Mouse (Mus musculus) midbrain, embryonic 11.5 days (tissue): ENCODE measurements around the gene Tmem86a. TPM values are rescaled to one million over a fixed set of nuclear protein-coding genes. Genes with fewer than 3 reads are reported as not detected.

Experiments used
- ATAC-seq: fragments of 200-750 bp; cut with Nextera tagmentation; 2 replicates; pipeline ENCODE4 v1.8.0; 2017; ENCODE audit warnings: moderate TSS enrichment, moderate library complexity; ENCODE audit not compliant: low FRiP score
- DNase-seq: peaks from one replicate; pipeline ENCODE4 v3.0.0; 2015; ENCODE audit warnings: low spot score; ENCODE audit errors: missing footprints
- H3K27ac ChIP-seq: fragments of 300-500 bp; sonication (generic); 2 replicates; pipeline ENCODE4 v1.5.1; 2014; ENCODE audit warnings: low read depth, low read length
- H3K27me3 ChIP-seq: fragments of 300-500 bp; sonication (generic); 2 replicates; pipeline ENCODE4 v1.6.1; 2014; ENCODE audit warnings: mild to moderate bottlenecking, low read length, moderate library complexity, mixed read lengths; ENCODE audit not compliant: control insufficient read depth, insufficient read depth
- H3K36me3 ChIP-seq: fragments of 300-500 bp; sonication (generic); 2 replicates; pipeline ENCODE4 v1.6.1; 2014; ENCODE audit warnings: mild to moderate bottlenecking, low read length, moderate library complexity, mixed read lengths; ENCODE audit not compliant: control insufficient read depth, insufficient read depth
- H3K4me1 ChIP-seq: fragments of 300-500 bp; sonication (generic); 2 replicates; pipeline ENCODE4 v1.6.1; 2014; ENCODE audit warnings: low read length; ENCODE audit not compliant: control insufficient read depth, insufficient read depth
- H3K4me2 ChIP-seq: fragments of 300-500 bp; sonication (generic); 2 replicates; pipeline ENCODE4 v1.6.1; 2014; ENCODE audit warnings: mild to moderate bottlenecking, moderate library complexity
- H3K4me3 ChIP-seq: fragments of 300-500 bp; sonication (generic); 2 replicates; pipeline ENCODE4 v1.5.1; 2014; ENCODE audit warnings: low read depth, low read length
- H3K9ac ChIP-seq: fragments of 300-500 bp; sonication (generic); 2 replicates; pipeline ENCODE4 v1.6.1; 2014; ENCODE audit warnings: low read length
- H3K9me3 ChIP-seq: fragments of 300-500 bp; sonication (generic); 2 replicates; pipeline ENCODE4 v1.6.1; 2016; ENCODE audit warnings: low read length; ENCODE audit not compliant: control insufficient read depth
- WGBS: fragments of 180-500 bp; shearing (Covaris S2); extraction: QIAGEN DNeasy Blood & Tissue Kit; methylation state at CpG from one replicate; pipeline ENCODE4 v1.1.7; 2014; 5-methylcytosine and 5-hydroxymethylcytosine counted together
- polyA plus RNA-seq: library from polyadenylated mRNA; unstranded; fragments of >200 nt; fragmentation: Nextera tagmentation; extraction: Ambion mirVana; gene quantifications from 2 replicates; pipeline ENCODE4 v1.2.1, GENCODE M21; 2014

Gene Tmem86a
- polyA plus RNA-seq, 1 experiment from 2014 or later: 9.7 TPM

DNA sequence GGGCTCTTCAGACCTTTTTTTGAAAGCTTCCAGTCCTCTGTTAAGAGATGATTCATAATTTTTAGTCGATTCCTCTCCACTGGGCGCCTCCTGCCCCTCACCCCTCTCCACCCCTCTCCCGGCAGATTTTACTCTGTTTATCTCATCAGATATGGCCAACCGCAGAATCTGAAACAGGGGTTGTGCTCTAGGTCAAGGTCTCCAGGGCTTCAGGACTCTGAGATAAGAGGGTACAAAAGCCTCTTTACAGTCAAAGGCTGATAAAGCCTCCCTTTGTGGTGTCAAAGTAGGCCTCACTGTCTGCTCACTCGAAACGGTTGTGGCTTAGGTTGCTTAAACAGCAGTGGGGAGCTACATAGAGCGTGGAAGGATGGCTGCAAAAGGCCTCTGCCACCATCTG is 8.9 kb downstream of the Tmem86a start:
- H3K27ac ChIP-seq: no peak overlapping the region
- WGBS: 83% methylated on average over 7 of the region's 7 CpGs
- no peaks in the 10 kb centered on the region for H3K4me1 ChIP-seq
- DNase-seq: no peak
- H3K4me3 ChIP-seq: no peak overlapping the region
- H3K27me3 ChIP-seq: no peaks in the 10 kb centered on the region
- ATAC-seq: no peak
- no peak overlapping the region for H3K9ac ChIP-seq
- no peak overlapping the region for H3K4me2 ChIP-seq
- H3K36me3 ChIP-seq: no peaks in the 10 kb centered on the region
- no peaks in the 10 kb centered on the region for H3K9me3 ChIP-seq

GRCm38 (mm10) chr7:47061560-47061959 is 11.2 kb downstream of the Tmem86a start:
- ATAC-seq (no peak), DNase-seq (no peak)
- Histone ChIP-seq H3K4me3 (no peak overlapping the region), H3K27me3 (no peaks in the 10 kb centered on the region), H3K4me2 (no peak overlapping the region), H3K27ac (no peak overlapping the region), H3K9ac (no peak overlapping the region), H3K4me1 (no peaks in the 10 kb centered on the region), H3K9me3 (no peaks in the 10 kb centered on the region), H3K36me3 (no peaks in the 10 kb centered on the region)
- WGBS: 86% methylated on average over 5 of the region's 5 CpGs

GRCm38 (mm10) chr7:47066942-47067341 is 16.5 kb downstream of the Tmem86a start:
- Histone ChIP-seq H3K9me3 (no peaks in the 10 kb centered on the region), H3K4me3 (no peak overlapping the region), H3K36me3 (no peaks in the 10 kb centered on the region), H3K4me1 (no peaks in the 10 kb centered on the region), H3K9ac (no peak overlapping the region), H3K27me3 (no peaks in the 10 kb centered on the region), H3K4me2 (no peak overlapping the region), H3K27ac (no peak overlapping the region)
- no peak for DNase-seq
- ATAC-seq: no peak
- 81% methylated on average over 3 of the region's 3 CpGs for WGBS

- H3K27me3 ChIP-seq: no peaks in the 10 kb centered on the region
- no peak overlapping the region for H3K4me3 ChIP-seq
- H3K9ac ChIP-seq: no peak overlapping the region
- DNase-seq (no peak), ATAC-seq (no peak)
- H3K4me1 ChIP-seq: no peaks in the 10 kb centered on the region
- 77% methylated on average over 5 of the region's 5 CpGs for WGBS
- H3K4me2 ChIP-seq: no peak overlapping the region
- no peak overlapping the region for H3K27ac ChIP-seq
- H3K9me3 ChIP-seq: no peaks in the 10 kb centered on the region
- H3K36me3 ChIP-seq: no peaks in the 10 kb centered on the region
Measured at GRCm38 (mm10) chr7:47067879-47068278, 17.5 kb downstream of the Tmem86a start.

GRCm38 (mm10) chr7:47072551-47072950 is 22.1 kb downstream of the Tmem86a start:
- H3K9ac ChIP-seq: no peak overlapping the region
- no peaks in the 10 kb centered on the region for H3K27me3 ChIP-seq
- no peaks in the 10 kb centered on the region for H3K36me3 ChIP-seq
- ATAC-seq (no peak), DNase-seq (no peak)
- no peak overlapping the region for H3K4me2 ChIP-seq
- no peaks in the 10 kb centered on the region for H3K9me3 ChIP-seq
- H3K27ac ChIP-seq: no peak overlapping the region
- WGBS: 76% methylated on average over 5 of the region's 5 CpGs
- H3K4me3 ChIP-seq: no peak overlapping the region
- H3K4me1 ChIP-seq: no peaks in the 10 kb centered on the region

DNA sequence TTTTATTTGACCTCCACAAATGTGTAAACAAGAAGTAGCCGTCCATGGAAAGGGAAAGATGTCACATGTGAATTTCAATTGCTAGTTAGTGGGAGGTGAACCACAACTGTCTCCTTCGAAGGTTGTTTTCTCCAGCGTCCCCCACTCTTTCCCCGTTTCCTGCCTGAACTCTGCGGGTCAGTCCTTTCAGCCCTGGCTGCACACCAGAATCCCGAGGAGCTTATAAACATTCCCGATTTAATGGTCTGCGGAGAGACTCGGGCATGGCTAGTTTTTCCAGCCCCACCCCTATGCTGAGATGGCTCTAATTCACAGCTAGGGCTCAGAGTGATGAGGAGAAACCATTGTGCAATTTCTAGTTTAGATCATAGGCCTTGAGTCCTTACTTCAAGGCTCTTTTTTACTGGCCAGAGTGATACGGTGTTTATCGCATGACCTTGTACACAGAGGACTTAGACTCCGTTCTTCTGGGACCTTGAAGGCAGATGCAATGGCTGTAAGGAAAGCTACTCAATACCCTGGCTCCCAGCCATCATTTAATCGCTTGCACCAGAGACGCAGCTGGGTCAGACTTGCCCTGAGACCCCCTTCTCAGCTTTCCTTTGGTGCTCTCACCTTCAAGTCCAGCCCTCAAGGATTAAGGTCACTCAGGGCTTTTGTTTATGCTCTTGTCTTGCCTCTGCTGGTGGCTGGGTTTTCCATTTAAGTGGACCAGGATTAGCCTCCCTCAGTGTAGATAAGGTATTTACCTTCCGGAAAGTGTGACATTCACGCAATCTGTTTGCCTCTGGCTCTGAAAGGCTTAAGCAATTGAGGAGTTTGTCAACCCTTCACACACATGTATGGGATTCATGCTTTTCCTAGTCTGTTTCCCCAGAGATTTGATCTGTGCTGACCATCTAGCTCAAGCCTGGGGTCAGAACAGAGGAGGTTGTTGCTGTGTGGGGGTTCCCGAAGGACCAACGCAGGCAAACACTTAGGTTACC is 23.4 kb downstream of the Tmem86a start:
- H3K36me3 ChIP-seq: no peaks in the 10 kb centered on the region
- H3K4me3 ChIP-seq: no peak overlapping the region
- no peak overlapping the region for H3K9ac ChIP-seq
- no peak overlapping the region for H3K4me2 ChIP-seq
- H3K9me3 ChIP-seq: no peaks in the 10 kb centered on the region
- 52% methylated on average over 18 of the region's 18 CpGs for WGBS
- H3K4me1 ChIP-seq: no peaks in the 10 kb centered on the region
- no peak overlapping the region for H3K27ac ChIP-seq
- DNase-seq (peak; percentile 81), ATAC-seq (no peak)
- no peaks in the 10 kb centered on the region for H3K27me3 ChIP-seq

DNA sequence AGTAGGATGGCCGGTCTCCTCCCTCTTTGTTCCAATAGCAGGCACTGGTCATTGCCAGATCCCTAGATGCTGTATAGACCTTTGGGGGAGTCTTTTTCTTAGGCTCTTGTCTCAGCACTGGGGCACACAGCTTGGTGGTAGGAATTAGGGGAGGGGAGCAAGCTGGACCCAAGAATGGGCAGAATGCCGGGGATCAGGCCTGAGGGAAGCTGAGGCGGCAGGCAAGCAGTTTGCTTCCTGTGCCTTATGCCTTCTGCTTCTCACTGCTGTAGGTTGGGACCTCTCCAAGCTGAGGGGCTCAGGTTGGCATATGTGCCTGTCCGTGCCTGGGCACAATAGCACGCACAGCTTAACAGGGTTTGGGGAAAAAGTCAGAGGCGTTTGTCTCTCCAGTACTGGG is 25.8 kb downstream of the Tmem86a start:
- H3K9me3 ChIP-seq: no peaks in the 10 kb centered on the region
- no peak for DNase-seq
- H3K4me3 ChIP-seq: no peak overlapping the region
- ATAC-seq: no peak
- H3K36me3 ChIP-seq: no peaks in the 10 kb centered on the region
- WGBS: 85% methylated on average over 6 of the region's 6 CpGs
- no peaks in the 10 kb centered on the region for H3K4me1 ChIP-seq
- no peak overlapping the region for H3K27ac ChIP-seq
- H3K9ac ChIP-seq: no peak overlapping the region
- H3K27me3 ChIP-seq: no peaks in the 10 kb centered on the region
- H3K4me2 ChIP-seq: no peak overlapping the region

DNA sequence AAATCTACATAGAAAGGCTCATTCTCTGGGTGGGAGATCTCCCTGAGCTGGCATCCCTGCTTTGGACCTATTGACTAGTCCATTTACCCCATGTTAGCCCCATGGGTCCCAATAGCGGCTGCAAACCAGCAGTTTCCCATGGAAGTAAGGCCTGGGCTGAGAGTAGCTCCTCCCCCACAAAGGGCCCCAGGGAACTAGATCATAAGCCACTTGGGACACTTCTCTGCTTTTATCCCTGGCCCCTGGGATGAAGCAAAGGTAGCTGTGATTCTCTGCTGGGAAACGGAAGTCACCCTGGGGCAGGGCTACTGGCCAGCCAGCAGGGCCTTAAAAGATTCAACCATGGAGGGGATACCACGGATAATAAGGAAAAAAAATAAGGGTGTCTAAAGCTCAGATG is 26.3 kb downstream of the Tmem86a start:
- no peaks in the 10 kb centered on the region for H3K9me3 ChIP-seq
- no peaks in the 10 kb centered on the region for H3K4me1 ChIP-seq
- ATAC-seq (no peak), DNase-seq (no peak)
- H3K4me2 ChIP-seq: no peak overlapping the region
- no peaks in the 10 kb centered on the region for H3K36me3 ChIP-seq
- no peak overlapping the region for H3K27ac ChIP-seq
- WGBS: 63% methylated on average over 3 of the region's 3 CpGs
- H3K4me3 ChIP-seq: no peak overlapping the region
- no peaks in the 10 kb centered on the region for H3K27me3 ChIP-seq
- H3K9ac ChIP-seq: no peak overlapping the region

- no peak overlapping the region for H3K27ac ChIP-seq
- no peak overlapping the region for H3K4me2 ChIP-seq
- DNase-seq (peak; percentile 86), ATAC-seq (no peak)
- H3K27me3 ChIP-seq: no peaks in the 10 kb centered on the region
- H3K4me1 ChIP-seq: no peaks in the 10 kb centered on the region
- 72% methylated on average over 8 of the region's 8 CpGs for WGBS
- H3K36me3 ChIP-seq: no peaks in the 10 kb centered on the region
- H3K9ac ChIP-seq: no peak overlapping the region
- H3K9me3 ChIP-seq: no peaks in the 10 kb centered on the region
- no peak overlapping the region for H3K4me3 ChIP-seq
Measured at GRCm38 (mm10) chr7:47077451-47077850, 27.1 kb downstream of the Tmem86a start.
